Mouse (Mus musculus) cerebellum, adult 9-10 months (tissue): Measurements from ENCODE around the gene Gigyf2.

Experiments used
- DNase-seq: peaks from one replicate; pipeline ENCODE4 v3.0.0; 2022

The Gigyf2 gene

DNA sequence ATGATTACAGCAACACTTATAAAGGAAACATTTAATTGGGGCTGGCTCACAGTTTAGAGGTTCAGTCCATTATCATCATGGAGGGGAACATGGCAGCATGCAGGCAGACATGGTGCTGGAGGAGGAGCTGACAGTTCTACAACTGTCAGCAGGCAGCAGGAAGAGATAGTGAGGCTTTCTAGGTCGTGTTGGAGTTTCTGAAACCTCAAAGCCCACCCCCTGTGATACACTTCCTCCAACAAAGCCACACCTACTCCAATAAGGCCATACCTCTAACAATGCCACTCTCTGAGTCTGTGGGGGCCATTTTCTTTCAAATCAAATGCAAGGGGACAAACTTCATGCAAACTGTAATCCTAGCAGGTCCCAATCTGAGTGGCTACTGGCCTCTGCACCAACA, 5.7 kb upstream of the Gigyf2 start:
- DNase-seq, result no peak

DNA sequence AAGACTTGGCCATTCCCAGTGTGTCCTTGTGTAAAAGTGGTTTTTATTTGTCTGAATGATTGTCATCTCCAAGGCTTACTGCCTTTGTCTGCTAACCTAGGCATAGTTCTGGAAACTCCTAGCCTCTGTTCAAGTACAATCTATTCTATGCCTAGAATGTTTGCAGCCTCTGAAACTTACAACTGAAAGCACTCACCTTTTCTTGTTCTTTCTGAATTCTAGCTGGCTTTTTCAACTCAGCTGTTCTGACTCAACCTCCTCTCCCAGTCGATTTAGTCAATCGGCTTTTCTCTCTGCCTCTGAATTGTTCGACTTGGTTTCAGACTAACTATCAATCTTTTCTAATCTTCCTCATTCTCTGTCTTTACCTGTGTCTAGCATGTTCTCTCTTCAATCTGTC, 4.0 kb upstream of the Gigyf2 start:
- DNase-seq, result no peak

DNA sequence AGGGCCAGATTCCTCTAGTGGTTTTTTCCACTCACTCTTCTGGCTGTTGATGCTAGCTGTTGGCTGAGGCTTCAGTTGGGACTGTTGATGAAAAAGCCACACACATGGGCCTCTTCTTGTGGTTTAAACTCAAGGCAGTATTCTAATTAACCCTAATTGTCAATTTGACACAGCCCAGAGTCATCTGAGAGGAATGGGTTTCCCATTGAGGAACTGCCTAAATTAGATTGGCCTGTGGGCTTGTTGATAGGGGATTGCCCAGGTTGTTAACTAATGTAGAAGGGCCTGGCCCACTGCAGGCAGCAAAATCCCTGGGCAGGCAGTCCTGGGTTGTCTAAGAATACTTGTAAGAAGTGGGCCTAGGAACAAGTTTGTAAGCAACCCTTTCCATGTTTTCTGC, 2.1 kb upstream of the Gigyf2 start:
- DNase-seq, result no peak

DNA sequence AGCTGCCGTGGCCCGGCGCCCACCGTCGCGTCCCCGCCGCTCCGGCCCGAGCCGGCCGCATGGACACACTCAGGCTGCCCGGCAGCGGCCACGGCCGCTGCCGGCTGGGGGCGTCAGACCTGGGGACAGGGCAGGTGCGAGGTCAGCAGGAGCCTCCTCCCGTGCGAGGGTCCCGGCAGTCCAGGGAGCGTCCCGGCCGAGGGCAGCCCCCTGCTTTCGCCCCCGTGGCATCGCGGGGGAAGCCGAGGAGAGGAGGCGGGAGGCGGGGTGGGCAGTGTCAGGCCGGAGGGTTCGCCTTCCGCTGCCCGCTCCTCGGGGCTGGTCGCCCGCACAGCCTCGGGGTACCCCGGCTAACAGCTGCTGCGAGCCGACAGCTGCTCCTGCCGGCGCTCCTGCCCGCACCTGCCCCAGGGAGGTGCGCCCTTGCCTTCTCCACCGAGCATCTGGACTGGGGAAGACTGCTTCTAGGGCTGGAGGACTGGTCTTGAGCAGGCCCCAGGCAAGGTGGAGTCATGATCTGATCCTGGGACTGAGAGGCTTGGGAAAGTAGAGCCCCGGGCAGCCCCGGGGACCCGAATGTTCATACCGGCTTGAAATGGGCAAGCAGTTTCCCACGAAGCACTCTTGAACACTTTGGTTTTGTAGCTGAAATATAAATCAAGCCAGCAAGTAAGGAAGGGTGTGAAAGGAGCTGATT, 515 bp downstream of the Gigyf2 start:
- peak; percentile 47 for DNase-seq

DNA sequence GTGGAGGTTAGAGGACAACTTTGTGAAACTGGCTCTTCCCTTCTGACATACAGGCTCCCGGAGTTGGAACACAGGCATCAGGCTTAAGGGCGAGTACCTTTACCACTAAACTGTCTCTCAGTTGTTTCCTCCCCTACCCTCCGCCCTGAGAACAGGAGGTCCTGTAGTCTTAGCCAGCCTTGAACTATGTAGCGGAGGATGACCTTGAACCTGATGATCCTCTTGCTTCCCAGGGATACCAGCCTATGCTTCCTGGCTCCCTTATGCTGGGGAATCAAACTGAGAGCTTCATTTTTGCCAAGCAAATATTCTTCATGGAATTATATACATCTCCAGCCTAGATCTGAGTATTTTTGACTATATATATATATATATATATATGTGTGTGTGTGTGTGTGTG, 5.0 kb downstream of the Gigyf2 start:
- no peak for DNase-seq

DNA sequence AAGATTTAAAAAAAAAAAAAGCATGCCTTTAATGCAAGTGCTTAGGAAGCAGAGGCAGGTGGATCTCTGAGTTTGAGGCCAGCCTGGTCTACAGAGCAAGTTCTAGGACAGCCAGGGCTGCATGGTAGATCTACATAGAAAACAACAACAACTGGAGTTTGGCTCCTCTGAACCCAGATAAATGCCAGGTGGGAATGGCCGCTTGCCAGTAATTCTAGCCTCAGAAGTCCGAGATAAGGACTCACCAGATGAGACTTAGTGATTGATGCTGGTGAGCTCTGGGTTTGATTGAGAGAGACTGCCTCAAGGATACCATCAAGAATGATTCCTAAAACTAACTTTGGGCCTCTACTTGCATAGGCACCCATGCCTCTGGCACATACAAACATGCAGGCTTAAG, 23.8 kb downstream of the Gigyf2 start:
- DNase-seq, result no peak

DNA sequence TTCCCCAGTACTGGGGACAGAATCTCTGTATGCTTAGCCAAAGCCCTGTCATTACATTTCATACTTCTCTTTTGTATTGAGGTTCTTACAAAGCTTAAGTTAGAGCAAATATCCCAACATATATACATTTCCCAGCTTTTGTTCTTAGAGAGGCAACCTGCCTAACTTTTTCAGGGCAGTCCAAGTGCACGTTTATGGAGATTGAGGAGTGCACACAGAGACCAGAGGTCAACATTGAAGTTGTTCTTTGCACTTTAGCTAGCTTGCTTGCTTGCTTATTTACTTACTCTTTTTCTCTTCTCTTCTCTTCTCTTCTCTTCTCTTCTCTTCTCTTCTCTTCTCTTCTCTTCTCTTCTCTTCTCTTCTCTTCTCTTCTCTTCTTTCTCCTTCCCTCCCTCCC, 33.5 kb downstream of the Gigyf2 start:
- DNase-seq, result no peak

DNA sequence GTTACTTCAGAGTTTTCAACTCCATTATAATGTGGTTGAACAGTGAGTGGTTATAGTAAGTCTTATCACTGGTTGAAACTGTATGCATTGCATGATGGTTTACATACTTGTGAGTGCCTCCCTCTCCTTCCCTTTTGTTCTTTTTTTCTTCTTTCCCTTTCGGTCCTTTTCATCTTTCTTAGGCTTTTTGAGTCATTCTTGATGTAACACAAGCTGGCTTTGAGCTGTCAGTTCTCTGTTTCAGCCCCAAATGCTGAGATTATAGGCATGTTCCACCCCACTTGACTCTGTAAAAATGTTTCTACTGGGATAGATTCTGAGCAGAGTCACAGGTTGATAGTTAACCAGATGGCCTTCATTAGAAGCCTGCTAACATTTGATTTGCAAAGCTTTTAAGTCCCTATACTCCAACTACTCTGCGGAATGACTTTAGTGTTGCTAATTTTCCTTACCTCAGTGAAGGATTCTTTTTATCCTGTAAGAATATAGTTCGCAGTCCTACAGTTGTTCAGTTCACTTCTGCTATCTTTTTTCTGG, 51.3 kb downstream of the Gigyf2 start:
- DNase-seq, result no peak

DNA sequence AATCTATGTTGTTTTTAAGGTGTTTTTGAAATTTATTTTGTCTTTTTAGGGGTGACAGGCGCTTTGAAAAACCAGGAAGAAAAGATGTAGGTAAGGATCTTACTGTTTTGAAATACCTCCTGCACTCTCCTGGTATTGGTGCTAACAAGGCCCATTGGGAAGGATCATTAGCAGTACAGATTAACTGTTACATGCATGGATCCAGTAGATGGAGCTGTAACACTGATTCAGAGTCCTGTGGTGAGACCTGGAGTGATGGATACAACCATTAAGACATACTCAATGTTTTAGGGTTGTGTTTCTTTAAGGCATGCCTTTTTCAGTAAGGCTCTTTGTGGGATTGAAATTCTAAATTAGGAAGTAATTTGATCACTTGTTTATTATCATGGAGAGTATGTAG, 53.1 kb downstream of the Gigyf2 start:
- no peak for DNase-seq

DNA sequence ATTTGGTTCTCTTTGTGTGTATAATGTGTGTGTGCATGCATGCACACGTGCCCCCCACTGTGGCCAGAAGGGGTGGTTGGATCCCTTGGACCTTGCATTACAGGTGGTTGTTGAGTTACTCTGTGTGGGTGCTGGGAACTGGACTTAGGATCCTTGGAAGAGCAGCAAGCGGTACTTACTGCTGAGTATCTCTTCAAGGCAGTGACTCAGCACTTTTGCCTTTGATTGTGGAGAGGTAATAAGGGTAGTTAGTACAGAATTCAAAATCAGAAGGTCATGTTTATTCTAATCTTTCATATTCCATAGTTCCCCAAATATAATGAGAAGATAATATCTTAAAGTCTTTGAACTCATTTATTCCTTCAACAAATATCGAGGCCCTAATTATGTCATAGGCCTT, 54.4 kb downstream of the Gigyf2 start:
- no peak for DNase-seq

DNA sequence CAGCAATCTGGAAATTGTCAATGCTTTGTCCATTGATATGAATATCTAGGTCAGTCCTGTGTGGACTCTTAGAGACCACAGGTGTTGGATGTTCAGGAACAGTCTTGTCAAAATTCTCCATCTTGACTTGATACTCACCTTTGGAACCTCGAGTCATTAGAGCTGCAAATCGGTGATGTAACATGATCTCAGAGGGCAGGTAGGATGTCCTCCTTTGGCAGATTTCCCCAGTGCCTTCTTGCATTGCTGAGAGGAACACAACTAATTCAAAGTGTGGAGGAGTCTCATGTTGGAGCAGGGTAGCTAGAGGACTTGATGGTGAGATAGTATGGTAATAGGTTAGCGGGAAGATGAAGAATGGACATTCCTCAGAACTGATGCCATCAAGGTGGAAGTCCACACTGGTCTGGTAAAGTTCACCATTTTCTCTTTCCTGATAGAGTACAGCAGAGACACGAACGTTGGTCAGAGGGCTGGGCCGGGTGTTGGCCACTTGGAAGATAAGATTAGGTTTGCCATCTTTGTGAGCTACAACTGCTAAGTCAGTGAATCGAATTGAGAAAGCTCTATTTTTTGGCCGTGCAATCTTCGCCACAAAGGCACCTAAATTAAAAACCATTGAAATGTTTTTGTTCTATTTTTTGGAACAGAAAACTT, 59.8 kb downstream of the Gigyf2 start:
- DNase-seq, result no peak

DNA sequence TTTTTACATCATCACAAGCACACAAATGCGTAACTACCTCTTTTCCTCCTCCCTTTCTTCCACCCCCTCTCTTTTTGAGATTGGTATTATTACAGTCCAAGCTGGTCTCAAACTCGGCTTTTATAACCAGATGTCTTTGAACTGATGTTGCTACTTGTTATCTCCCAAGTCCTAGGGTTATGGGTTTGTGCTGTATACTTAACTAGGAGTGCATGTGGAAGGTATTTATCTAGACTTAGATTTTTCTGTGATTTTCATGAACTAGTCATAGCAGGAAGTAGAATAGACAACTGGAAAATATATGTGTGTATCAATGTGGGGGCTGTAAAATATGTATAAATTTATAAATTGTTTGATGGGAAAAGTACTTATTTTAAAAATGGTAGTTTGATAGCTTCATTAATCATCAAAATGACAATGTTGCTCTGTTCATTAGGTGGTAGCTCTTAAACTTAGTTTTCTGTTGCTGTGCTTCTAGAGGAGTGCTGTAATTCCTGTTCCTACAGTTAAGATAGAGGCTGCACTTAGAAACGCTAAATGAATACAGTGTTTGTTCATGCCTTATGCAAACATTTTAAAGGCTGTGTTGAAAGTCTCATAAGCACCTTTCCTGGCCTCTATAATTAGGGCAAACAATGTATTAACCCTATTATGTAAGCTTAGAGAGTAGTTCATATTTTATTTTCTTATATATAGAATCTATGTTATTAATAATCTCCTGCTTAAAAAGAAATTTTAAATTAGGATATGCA, 66.8 kb downstream of the Gigyf2 start:
- DNase-seq, result no peak

DNA sequence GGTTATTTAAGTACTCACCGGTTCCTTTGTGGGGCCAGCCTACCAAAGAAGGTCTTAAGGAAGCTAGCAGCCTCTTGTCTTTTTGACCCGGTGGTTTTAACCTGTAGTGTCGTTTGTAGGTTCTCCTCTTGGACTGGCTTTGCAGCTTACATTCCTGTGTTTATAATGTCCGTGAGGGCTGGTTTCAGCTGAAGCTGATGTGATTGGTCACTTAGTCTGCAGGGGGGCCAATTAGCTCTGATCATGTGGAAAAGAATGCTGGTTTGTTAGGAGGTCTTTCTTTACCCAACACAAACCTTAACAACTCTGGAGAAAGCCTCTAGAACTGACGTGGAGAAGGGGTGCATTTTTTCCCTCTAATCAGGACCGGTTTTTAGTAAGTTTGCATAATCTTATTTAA, 67.8 kb downstream of the Gigyf2 start, which contains the start of gene Kcnj13:
Gene Kcnj13, minus strand, starts transcription at position 136 of the 400 bp plus-strand sequence.
- no peak for DNase-seq

DNA sequence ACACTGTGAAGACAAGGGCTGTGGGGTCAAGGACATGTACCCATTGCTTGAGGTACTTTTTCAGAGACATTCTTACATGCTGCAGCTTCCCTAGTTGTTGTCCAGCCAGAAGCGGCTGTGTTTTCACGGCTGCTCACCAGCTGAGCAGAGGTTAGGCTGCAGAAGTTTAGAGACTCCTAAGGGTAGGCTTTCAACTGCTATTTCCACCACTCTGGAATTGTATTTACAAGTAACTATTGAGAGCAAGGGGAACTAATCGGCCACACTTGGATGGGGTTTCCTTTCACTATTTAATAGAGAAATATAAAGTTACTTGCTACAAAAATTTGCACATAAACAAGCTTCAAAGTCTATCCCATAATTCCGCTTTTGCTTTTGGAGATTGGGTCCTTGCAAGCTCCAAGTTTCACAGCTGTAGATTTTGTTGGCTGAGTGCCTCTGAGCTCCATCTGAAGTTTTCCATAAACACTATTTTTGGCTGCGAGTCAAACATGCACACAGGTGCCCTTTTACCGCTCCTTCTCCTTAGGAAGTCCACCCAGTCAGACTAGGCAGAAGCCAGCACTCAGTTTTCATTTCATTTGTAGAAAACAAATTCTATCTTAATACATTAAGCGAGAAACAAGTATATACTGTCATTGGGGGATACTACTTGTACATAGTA, 70.3 kb downstream of the Gigyf2 start:
- peak; percentile 10 for DNase-seq

DNA sequence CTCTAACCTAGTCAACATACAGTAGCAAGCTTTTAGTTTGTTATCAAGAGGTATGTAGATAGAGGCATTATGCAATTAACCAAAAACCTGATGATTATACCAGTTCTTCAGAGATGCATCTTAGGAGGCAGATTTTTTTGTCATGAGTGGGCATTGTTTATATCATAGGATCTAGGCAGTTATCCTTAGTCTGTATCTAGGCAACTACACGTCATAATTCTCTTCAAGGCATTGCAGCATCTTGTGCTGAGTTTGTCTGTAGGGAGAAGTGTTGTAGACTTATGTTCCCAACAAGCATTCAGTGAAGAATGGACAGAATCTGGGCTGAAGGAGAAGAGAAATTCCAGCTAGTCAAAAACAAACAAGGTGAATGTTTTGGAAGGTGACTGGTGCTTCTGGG, 77.9 kb downstream of the Gigyf2 start:
- DNase-seq, result no peak

DNA sequence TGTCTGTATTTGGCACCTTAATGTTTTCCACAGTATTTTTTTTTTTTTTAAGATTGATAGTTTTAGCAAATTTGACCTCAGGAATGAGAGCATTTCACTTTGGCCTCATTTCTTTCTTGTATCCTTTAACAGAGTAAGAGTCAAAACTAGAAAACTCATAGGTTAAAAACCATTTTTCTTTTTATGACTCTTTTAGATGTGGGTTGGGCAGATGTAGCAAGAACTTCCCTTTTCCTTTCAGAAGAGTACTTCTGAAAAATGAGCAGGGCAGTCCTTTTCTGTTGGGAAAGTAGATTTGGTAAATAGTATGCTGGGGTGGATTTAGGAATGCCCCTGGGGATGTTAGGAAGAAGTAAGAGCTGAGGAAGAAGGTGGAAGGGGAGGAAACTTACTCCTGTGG, 79.2 kb downstream of the Gigyf2 start:
- no peak for DNase-seq

DNA sequence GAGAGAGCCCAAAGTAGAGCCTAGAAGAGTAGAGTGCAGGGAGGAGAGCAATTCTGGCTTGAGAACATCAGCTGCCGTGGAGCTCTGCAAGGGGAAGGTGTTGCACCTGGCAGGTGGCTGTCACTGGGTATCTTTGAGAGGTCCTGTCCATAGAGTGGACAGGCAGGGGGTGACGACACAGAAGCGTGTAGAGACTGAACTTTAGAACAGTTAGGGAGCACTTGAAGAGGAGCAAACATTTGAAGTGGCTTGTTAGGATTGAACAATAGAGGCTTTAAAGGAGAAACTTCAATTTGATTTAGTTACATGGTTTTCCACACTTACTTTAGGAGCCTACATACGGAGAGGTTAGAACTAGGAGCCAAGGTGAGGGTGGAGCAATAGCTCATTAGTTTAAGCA, 82.6 kb downstream of the Gigyf2 start:
- no peak for DNase-seq

DNA sequence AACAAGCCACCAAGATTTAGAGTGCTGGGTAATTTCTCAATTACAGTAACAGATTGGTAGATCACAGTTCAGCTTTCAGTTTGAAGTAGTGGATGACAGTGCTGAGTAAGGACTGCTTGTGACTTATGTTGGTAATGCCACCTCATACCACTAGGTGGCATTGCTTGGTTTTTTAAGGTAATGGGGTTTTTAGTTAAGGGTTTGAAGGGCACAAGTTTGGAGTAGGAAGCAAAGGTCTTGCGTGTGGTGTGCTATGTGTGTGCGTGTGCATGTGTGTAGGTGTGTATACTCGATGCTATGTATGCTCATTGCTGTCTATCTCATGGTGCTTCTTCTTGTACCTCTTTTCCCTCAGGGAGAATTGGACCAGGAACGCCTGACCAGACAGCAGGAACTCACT, 91.9 kb downstream of the Gigyf2 start:
- DNase-seq, result peak; percentile 33

DNA sequence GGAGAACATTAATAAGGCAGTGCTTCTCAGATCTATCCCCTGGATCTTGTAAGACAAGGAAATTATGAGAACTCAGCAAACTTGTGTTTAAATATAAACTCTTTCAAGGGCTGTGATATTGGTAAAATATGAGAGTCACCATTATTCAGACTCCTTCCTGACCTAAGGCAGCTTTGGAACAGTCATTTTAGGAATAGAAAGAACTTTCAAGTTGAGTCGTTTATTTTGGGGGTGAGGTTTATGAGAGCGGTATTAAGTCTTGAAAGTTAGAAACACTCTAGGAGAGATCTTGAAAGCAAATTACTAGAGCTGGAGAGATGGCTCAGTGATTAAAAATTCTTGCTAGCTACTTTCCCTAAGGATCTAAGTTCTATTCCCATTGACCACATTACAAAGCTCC, 108.3 kb downstream of the Gigyf2 start:
- DNase-seq, result no peak

DNA sequence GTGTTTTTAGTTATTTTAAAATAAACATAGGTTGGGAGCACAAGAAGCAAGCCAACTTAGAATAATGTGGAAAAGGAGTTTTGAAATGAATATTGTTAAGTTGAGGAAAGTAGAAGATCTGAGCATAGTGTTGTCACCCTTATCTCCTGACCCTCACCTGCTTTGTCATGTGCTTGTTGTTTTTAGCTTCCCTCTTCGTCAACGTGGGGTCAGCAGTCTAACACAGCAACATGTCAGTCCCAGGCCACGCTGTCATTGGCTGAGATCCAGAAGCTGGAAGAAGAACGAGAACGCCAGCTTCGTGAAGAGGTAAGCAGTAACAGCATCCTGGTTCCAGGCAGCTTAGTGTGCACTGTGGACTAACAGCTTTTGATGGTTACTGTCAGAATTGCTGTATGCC, 109.8 kb downstream of the Gigyf2 start:
- DNase-seq, result no peak

DNA sequence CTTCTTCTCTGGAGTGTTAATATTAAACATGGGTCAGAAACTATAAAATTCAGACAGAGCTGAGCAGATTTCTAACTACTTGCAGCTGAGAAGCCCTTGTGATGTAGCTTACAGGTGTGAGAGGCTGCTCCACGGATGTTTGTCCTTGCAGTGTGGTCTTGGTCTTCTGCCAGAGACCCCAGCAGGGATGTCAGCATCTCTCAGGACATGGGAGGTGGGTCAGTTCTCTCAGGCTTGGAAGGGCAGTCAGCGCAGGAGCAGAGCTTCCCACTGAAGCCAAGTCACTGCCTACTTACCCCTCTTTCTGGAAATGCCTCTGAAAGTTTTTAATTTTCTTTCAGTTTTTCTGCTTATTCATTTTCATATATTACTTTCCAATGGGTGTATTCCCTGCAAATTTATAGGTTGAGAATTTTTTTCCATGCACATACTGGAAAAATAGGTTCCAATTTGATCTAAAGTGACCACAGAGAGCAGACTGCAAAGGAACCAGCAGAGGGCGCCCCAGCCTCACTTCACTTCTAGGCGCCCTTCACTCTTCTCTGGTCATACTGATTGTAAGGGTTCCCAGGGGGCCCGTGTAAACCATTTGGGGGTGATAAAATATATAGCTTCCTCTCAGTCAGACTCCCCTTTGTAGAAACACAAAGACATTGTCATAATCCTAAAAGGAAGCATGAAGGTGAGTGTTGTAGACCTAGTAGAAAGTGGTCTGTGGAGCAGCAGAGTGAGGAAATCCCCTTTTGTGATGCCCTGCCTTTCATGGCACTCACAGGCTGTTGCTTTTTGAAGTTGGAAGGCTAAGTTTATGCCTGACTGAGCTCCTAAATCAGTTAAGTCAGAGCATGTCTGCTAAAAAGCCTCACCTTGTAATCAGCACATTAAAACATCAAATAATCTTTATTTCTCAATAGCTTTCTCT, 120.6 kb downstream of the Gigyf2 start:
- peak; percentile 65 for DNase-seq

DNA sequence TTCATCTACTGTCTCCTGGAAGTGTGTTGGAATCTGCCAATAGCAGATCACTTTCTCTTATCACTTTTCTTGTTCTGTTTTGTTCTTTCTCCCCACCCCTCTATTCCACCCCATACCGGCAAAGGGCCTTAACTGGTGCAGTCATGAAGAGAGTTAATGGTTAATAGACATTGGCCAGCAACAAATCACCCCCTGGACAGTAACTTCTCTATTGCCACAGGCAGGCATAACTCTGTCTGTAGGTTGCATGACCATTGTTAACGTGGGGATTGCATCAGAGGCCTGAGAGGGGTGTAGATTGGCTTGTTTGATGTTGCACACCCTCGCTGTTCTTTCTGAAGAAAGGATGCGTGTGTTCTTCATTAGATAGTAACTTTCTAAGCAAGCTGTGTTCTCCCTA, 122.6 kb downstream of the Gigyf2 start:
- no peak for DNase-seq
